Mouse (Mus musculus) testis, adult 2 months (tissue): ENCODE data around the gene Nfix. TPM values are rescaled to one million over a fixed set of nuclear protein-coding genes. Genes with fewer than 3 reads are reported as not detected.
"Not testable (repeated sequence)": the region's sequence is repeated elsewhere in the genome, so short reads cannot be mapped to it uniquely, and the experiment has no call there.

Experiments
- H3K27ac ChIP-seq: fragments of 200-500 bp; 2 replicates; pipeline ENCODE4 v1.5.1; 2012; ENCODE audit warnings: low read depth, low read length; ENCODE audit not compliant: control insufficient read depth, insufficient read depth
- H3K27me3 ChIP-seq: fragments of 200-500 bp; 2 replicates; pipeline ENCODE4 v1.6.1; 2012; ENCODE audit warnings: mild to moderate bottlenecking, low read length, moderate library complexity; ENCODE audit not compliant: control insufficient read depth, insufficient read depth
- H3K36me3 ChIP-seq: fragments of 200-500 bp; 2 replicates; pipeline ENCODE4 v1.6.1; 2012; ENCODE audit warnings: mild to moderate bottlenecking, low read length; ENCODE audit not compliant: control insufficient read depth, insufficient read depth
- H3K4me1 ChIP-seq: fragments of 200-500 bp; 2 replicates; pipeline ENCODE4 v1.6.1; 2012; ENCODE audit warnings: low read length; ENCODE audit not compliant: control insufficient read depth, insufficient read depth
- H3K4me3 ChIP-seq: fragments of 200-500 bp; 2 replicates; pipeline ENCODE4 v1.5.1; 2012; ENCODE audit warnings: low read depth, mild to moderate bottlenecking, low read length, moderate library complexity, mixed read lengths; ENCODE audit not compliant: control insufficient read depth
- CTCF ChIP-seq: fragments of 200-500 bp; IDR thresholded peaks from 2 replicates; pipeline ENCODE4 v1.5.1; 2012; ENCODE audit warnings: low read depth, mild to moderate bottlenecking, inconsistent platforms, low read length, moderate library complexity; ENCODE audit not compliant: control insufficient read depth, insufficient read depth, insufficient replicate concordance
- POLR2A ChIP-seq: fragments of 200-500 bp; IDR thresholded peaks from 2 replicates; pipeline ENCODE4 v1.6.1; 2012; ENCODE audit warnings: low read depth, mild to moderate bottlenecking, inconsistent platforms, low read length, moderate library complexity; ENCODE audit not compliant: control insufficient read depth
- polyA plus RNA-seq: library from polyadenylated mRNA; depleted of rRNA; stranded (reverse); fragments of >200 nt; gene quantifications from 2 replicates; pipeline ENCODE4 v1.2.3, GENCODE M21; 2012

Gene Nfix
- polyA plus RNA-seq, 1 experiment = 5.0 TPM

GRCm38 (mm10) chr8:84681476-84681875, 118.7 kb downstream of the Nfix start:
- no peak for TF ChIP-seq POLR2A
- TF ChIP-seq CTCF = no peak
- no peak overlapping the region for H3K4me3 ChIP-seq
- no peak overlapping the region for H3K27ac ChIP-seq
- peaks cover 11% of the 10 kb centered on the region for H3K4me1 ChIP-seq
- H3K27me3 ChIP-seq = no peaks in the 10 kb centered on the region
- no peaks in the 10 kb centered on the region for H3K36me3 ChIP-seq

GRCm38 (mm10) chr8:84677305-84677704, 122.8 kb downstream of the Nfix start:
- no peak for TF ChIP-seq POLR2A
- no peak overlapping the region for H3K4me3 ChIP-seq
- H3K4me1 ChIP-seq = no peaks in the 10 kb centered on the region
- no peaks in the 10 kb centered on the region for H3K27me3 ChIP-seq
- no peaks in the 10 kb centered on the region for H3K36me3 ChIP-seq
- H3K27ac ChIP-seq = no peak overlapping the region

DNA sequence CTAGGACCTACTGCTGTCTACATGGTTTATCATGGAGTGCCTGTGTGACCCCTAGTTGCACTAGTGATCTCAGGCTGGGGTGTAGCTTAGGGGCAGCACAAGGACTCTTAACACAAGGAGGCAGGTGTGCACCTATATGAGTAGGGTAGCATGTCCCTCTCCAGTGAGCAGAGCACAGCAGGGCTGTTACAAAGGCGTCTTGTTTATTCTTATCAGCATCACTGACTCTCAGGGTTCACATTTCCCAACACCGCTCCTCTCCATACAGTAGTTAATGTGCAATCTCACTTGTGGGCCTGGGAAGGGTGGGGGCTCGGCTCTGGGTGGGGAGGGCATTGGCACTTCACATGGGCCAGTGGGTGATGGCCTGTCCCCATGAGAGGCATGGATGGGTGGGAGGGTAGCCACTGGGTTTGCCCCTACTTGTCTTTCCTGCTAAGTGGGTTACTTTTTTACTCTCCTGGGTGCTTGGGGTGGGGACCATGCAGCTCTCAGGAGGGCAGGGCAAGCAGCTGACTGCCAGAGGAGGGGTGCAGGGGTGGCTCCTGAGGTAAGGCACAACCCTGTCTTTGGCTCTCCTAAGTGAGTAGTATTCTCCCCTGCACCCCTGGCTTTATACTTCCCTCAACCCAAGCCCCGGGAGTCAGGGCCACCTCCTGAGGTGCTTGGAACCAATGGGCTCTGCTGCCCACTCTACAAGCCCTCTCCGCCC, 129.7 kb downstream of the Nfix start:
- not testable (repeated sequence) for H3K4me3 ChIP-seq, H3K36me3 ChIP-seq, H3K27ac ChIP-seq, H3K4me1 ChIP-seq, H3K27me3 ChIP-seq

DNA sequence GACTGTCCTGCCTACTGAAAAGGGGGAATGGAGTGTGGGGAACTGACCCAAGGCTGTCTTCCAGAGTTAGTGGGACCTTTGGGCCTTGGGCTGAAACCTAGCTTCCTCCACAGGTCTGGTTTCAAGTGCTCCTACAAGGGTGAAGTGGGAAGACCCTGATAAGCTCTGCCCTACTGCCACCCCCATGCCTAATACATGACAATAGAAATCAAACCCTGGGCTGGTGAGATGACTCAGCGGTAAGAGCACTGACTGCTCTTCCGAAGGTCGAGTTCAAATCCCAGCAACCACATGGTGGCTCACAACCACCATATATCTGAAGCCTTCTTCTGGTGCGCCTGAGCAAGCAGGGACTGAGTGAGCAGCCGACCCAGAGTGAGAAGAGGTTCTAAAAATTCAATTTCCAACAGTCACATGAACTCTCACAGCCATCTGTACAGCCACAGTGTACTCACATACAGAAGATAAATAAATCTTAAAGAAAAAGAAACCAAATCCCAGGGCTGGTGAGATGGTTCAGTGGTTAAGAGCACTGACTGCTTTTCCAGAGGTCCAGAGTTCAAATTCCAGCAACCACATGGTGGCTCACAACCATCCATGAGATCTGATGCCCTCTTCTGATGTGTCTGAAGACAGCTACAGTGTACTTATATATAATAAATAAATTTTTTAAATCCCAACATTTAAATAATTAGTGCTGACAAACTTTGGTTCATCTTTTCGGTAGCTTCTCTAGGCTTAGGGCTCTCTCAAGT, 131.2 kb downstream of the Nfix start:
- H3K4me1 ChIP-seq = peaks cover 6% of the 10 kb centered on the region
- no peak overlapping the region for H3K4me3 ChIP-seq

GRCm38 (mm10) chr8:84668081-84668480, 132.1 kb downstream of the Nfix start:
- H3K27ac ChIP-seq = no peak overlapping the region
- TF ChIP-seq POLR2A = no peak
- TF ChIP-seq CTCF = no peak
- H3K4me3 ChIP-seq = no peak overlapping the region
- H3K27me3 ChIP-seq = no peaks in the 10 kb centered on the region
- H3K4me1 ChIP-seq = peaks cover 12% of the 10 kb centered on the region
- no peaks in the 10 kb centered on the region for H3K36me3 ChIP-seq

More for the DNA sequence above, 131.2 kb downstream of the Nfix start:
- Histone ChIP-seq H3K27ac (no peak overlapping the region), H3K27me3 (no peaks in the 10 kb centered on the region), H3K36me3 (no peaks in the 10 kb centered on the region)
- no peak for TF ChIP-seq POLR2A
- TF ChIP-seq CTCF = no peak

DNA sequence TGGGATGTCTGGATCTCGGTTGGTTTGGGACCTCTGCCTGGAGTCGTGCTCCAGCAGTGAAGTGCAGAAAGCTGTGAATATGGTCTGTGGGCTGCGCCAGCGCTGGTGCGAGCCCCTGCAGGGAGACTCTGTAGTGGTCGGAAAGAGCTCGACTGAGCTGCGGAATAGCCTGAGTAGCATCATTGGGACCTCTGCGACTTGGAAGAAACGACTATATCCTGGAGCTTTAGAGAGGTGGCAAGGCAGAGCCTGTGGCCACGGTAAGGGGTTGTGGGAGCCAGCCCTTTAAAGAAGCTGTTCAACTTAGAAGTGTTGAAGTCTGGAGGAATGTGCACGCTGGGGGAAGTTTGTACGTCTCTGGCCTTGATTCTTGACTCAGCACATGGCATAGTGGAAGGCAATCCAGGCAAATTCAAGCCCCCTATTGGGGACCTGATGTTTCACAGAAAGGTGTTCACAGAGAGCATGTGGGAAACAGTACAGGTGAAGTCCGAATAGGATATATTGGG, 134.7 kb downstream of the Nfix start:
- H3K27ac ChIP-seq = peak overlapping the region; percentile 75
- peak overlapping the region; percentile 93 for H3K4me3 ChIP-seq
- TF ChIP-seq POLR2A (no peak), CTCF (no peak)
- peaks cover 3% of the 10 kb centered on the region; the same call in 1 of the 2 replicates for H3K27me3 ChIP-seq
- peaks cover 28% of the 10 kb centered on the region for H3K4me1 ChIP-seq
- no peaks in the 10 kb centered on the region for H3K36me3 ChIP-seq

DNA sequence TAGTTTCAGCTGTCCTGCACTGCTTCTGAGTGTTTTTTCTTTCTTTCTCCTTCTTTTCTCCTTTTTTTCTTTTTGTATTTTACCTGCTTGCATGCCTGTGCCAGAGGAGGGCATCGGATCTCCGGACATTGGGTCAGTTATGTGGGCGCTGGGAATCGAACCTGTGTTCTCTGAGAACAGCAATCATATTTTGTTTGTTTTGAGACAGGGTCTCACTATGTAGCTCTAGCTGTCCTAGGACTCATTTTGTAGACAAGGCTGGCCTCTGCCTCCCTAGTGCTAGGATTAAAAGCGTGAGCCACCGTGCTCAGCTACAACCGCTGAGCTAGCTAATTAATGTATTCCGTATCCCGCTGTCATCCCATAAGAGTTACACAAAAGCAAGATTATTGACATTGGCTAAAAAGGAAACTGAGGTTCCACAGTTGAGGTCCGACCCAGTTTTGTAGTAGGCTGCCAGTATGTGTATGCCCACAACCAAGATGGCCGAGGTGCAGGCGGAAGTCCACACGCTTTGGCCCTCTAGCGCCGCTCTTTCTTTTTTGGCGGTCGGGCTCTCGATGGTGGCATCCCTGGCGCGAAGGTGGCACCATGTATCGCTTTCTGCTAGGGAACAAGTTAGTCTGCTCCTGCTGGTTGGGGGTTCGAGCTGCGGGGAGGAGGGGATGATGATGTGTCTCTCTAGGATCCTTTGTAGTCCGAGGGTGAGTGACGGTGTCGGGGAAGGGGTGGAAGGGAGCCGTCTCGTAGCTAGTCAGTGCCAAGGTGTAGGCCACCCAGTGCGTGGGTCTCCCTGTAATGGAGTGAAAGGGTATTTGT, 135.4 kb downstream of the Nfix start:
- Histone ChIP-seq H3K27ac (peak overlapping the region; percentile 75), H3K36me3 (no peaks in the 10 kb centered on the region), H3K4me3 (peak overlapping the region; percentile 93), H3K27me3 (peaks cover 3% of the 10 kb centered on the region; the same call in 1 of the 2 replicates), H3K4me1 (peaks cover 31% of the 10 kb centered on the region)
- peak; percentile 37; the same call in 1 of the 2 replicates for TF ChIP-seq POLR2A
- peak; percentile 3; the same call in 1 of the 2 replicates for TF ChIP-seq CTCF
